Mouse (Mus musculus): ENCODE data around the gene Neu2. TPM values are rescaled to one million over a fixed set of nuclear protein-coding genes. Genes with fewer than 3 reads are reported as not detected.

Gene Neu2
- not detected for polyA plus RNA-seq (2017; shearing (Covaris generic))

DNA sequence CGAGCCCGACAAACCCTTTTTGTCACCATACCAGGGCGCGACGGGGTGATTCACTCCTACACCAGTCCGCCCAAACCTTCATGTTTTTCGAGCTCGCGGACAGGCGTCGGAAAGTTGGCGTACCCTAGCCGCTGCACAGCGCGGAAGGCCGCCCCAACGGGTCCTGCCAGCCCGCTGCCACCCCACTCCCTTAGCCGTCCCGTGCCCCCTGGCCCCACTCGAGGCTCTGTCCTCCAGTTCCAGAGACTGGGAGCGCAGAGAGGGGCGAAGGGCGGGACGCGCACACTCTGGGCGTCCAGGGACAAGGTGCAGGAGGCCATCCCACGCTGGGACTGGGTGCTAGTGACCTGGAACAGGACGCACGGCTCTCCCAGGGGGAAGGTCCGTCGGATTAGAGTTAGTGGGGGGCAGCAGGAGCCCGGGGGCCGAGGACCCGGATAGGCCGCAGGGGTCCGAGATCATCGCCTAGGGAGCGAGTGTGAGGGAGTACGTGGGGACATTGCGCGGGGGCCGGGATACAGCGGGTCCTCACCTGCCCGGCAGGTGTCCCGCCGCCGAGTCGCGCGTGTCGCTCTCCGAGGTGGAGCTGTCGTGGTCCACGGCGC is at the start of gene Neu2:
Gene Neu2, plus strand, starts transcription at position 329 of the 605 bp plus-strand sequence.

GRCm38 (mm10) chr1:87469971-87470370 is 39.7 kb upstream of the Neu2 start, which contains the start of gene Snorc:
Gene Snorc (plus strand): TSS chr1:87470271.

GRCm38 (mm10) chr1:87573800-87574215 is 64.1 kb downstream of the Neu2 start, which contains the start of gene Ngef:
Gene Ngef (minus strand): TSS chr1:87573870.

GRCm38 (mm10) chr1:87620211-87620668 is 110.6 kb downstream of the Neu2 start, which contains the start of gene Inpp5d:
Gene Inpp5d (plus strand): TSS chr1:87620312.

Other genes starting within 250 kb of the Neu2 start
- not detected for gene Efhd1, start 245.5 kb upstream of the Neu2 start, polyA plus RNA-seq (2017; shearing (Covaris generic))
- 79.4 TPM for gene Gigyf2, start 182.9 kb upstream of the Neu2 start, polyA plus RNA-seq (2017; shearing (Covaris generic))
- 1.7 TPM for gene Kcnj13, start 115.2 kb upstream of the Neu2 start, polyA plus RNA-seq (2017; shearing (Covaris generic))
- gene Snorc, start 39.6 kb upstream of the Neu2 start, polyA plus RNA-seq (2017; shearing (Covaris generic)), result not detected
- not detected for gene Ngef, start 64.0 kb downstream of the Neu2 start, polyA plus RNA-seq (2017; shearing (Covaris generic))
- 238 TPM for gene Inpp5d, start 110.4 kb downstream of the Neu2 start, polyA plus RNA-seq (2017; shearing (Covaris generic))
- 21.4 TPM for gene Atg16l1, start 246.0 kb downstream of the Neu2 start, polyA plus RNA-seq (2017; shearing (Covaris generic))

Measured in CD4-positive, CD25-positive, alpha-beta regulatory T cell, adult 9 weeks (primary cell).